Mouse (Mus musculus): ENCODE measurements around the gene Bnip2.
"Not testable (repeated sequence)": the region's sequence is repeated elsewhere in the genome, so short reads cannot be mapped to it uniquely, and the experiment has no call there.

The Bnip2 gene

GRCm38 (mm10) chr9:70009754-70010304 lies 20.6 kb downstream of the Bnip2 start:
- no peak for ATAC-seq (ENCODE audit: insufficient number of reproducible peaks, low FRiP score, low TSS enrichment)

DNA sequence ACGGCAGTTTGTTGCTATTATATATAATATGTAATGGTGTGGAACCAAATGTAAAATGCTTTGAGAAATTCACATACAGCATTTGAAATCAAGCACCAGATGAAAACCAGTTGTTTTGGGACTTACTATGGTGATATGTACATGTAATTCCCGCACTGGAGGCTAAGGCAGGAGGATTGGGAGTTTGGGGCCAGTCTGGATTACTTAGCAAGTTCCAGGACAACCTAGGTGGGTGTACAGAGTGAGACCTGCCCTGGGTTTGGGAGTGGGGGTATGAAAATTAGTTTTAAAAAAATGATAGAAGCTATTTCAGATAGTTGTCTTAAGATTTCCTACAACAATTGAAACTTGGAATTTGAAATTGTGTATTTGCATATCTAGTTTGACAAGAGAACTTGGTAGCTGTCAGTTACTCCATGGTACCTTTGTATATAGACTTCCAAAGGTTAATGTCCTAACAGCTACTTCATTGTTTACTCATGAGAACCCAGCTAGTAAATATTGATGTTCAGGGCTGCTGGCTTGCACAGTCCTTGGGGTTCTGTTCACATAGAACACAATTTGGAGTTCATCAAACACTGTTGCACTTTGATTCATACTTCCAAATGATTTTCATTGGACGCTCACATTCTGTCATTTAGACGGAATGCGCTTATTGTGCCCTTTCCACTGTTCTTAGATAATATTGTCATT lies 21.7 kb downstream of the Bnip2 start:
- no peak for ATAC-seq (ENCODE audit: insufficient number of reproducible peaks, low FRiP score, low TSS enrichment)

GRCm38 (mm10) chr9:70011537-70012407 lies 22.5 kb downstream of the Bnip2 start:
- no peak for ATAC-seq (ENCODE audit: insufficient number of reproducible peaks, low FRiP score, low TSS enrichment)

DNA sequence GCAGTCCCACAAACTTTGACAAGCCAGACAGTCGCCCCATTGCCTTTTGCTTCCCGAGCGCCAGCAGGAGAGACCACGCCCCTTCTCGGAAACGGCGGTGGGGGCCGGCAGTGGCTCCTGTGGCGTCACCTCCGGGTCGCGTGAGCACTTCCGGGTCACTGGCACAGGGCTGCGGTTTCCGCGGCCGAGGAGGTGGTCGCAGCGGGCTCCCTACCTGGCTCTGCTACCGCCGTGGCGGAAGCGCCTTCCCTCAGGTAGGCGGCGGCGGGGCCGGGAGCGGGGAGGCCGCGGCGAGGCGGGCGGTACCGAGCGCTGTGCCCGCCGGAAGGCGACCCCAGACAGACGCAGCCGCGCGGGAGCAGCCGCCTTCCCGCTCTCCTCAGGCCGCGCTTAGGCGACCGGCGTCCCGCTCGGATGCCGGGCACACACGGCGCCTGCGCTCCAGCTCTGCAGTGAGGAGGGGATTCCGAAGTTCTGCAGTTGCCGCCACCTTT lies 23.2 kb downstream of the Bnip2 start, which contains the start of gene Gtf2a2:
Gene Gtf2a2, plus strand, starts transcription at position 143 of the 494 bp plus-strand sequence.
- peak; percentile 92 for ATAC-seq (ENCODE audit: insufficient number of reproducible peaks, low FRiP score, low TSS enrichment)

- no peak for ATAC-seq (ENCODE audit: insufficient number of reproducible peaks, low FRiP score, low TSS enrichment)
Observed at GRCm38 (mm10) chr9:70015632-70016031, 26.4 kb downstream of the Bnip2 start.

DNA sequence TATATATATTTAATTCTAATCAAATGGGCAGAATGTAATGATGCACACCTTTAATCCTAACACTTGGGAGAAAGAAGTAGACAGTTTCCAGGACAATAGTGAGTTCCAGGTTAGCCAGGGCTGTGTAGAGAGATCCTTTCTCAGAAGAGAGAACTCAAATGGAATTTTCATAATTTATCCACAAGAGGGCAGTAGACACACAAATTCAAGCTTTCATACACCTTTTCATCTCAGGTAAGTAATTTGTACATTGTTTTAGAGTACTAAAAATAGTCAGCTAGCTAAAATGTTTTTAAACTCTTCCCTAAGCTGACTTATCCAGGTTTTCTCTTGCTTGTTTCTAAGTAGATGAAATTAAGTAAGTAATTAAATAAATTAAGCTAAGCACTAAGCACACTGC lies 29.6 kb downstream of the Bnip2 start:
- ATAC-seq (ENCODE audit: insufficient number of reproducible peaks, low FRiP score, low TSS enrichment), result no peak

- no peak for ATAC-seq (ENCODE audit: insufficient number of reproducible peaks, low FRiP score, low TSS enrichment)
Observed at GRCm38 (mm10) chr9:70021610-70022009, 32.3 kb downstream of the Bnip2 start.

DNA sequence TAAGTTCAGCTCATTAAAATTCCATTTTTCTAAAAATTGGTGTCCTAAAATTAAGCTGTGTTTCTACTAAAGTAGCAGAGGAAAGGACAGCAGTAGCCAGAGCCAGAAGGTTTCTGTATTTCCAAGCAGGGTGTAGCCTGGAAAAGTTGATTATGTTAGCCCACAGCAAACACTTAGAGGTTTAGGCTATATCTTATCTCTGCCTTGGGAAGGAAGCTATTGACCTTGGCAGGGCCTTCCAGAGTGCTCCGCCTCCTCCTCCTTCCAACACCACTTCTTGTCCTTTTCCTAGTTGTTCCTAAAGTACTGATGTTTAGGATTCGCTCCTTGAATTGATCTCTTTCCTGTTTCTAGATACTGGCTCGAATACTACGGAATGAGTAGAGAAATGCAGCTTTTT lies 32.8 kb downstream of the Bnip2 start:
- no peak for ATAC-seq (ENCODE audit: insufficient number of reproducible peaks, low FRiP score, low TSS enrichment)

- ATAC-seq (ENCODE audit: insufficient number of reproducible peaks, low FRiP score, low TSS enrichment), result not testable (repeated sequence)
Observed at GRCm38 (mm10) chr9:70023615-70024014, 34.3 kb downstream of the Bnip2 start.

DNA sequence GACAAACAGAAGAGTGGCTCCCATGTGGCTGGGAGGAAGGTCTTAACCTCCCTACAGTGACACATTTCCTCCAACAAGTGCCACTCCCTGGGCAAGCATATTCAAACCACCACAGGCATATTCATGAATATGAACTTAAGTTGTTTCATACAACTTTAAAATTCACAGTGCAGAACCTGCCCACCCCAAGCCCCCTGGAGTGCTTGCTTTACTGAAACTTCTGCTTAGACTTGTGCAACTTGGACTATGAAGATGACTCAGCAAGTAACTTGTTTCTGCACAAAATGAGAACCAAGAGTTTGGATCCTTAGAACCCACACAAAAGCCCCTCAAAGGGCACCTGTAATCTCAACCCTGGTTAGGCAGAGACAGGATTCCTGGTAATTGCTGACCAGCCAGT lies 35.4 kb downstream of the Bnip2 start:
- no peak for ATAC-seq (ENCODE audit: insufficient number of reproducible peaks, low FRiP score, low TSS enrichment)

- no peak for ATAC-seq (ENCODE audit: insufficient number of reproducible peaks, low FRiP score, low TSS enrichment)
Observed at GRCm38 (mm10) chr9:70025365-70026012, 36.2 kb downstream of the Bnip2 start.

DNA sequence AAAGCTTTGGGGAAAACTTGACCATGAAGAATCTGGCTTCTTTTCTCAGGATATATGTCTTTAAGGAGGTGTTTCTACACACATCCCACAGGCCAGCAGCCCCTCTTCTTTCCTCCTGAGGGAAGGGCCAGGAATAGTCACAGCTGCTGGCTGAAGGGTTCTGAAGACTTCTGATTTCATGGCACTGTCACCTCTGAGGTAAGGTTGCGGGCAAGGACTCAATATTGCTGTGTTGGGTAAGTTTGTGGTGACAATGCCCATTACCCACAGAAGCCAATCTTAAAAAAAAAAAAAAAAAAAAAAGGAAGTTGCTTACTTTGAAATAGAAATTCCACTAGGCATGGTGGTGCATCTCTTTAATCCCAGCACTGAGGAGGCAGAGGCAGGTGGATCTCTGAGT lies 42.9 kb downstream of the Bnip2 start:
- no peak for ATAC-seq (ENCODE audit: insufficient number of reproducible peaks, low FRiP score, low TSS enrichment)

- ATAC-seq (ENCODE audit: insufficient number of reproducible peaks, low FRiP score, low TSS enrichment), result no peak
Observed at GRCm38 (mm10) chr9:70033056-70033455, 43.8 kb downstream of the Bnip2 start.

GRCm38 (mm10) chr9:70034702-70035101 lies 45.4 kb downstream of the Bnip2 start:
- ATAC-seq (ENCODE audit: insufficient number of reproducible peaks, low FRiP score, low TSS enrichment), result no peak

DNA sequence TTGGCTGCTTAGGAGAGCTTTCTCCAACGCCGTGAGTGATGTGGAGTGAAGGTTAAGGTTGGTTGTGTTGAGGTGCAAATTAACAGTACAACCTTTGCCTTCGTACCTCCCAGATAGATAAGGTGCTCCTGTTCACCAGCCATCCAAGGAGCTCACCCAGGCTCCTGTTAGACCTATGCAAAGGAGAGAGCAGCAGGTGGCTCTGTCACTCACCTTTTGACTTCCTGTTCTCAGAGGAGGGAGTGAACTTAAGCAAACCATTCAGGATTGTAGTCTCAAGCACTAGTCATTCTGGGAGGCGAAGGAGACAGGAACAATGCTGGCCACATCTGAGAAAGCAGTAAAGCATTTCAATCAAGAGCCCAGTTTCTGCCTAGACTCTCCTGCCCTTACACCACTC lies 47.4 kb downstream of the Bnip2 start:
- no peak for ATAC-seq (ENCODE audit: insufficient number of reproducible peaks, low FRiP score, low TSS enrichment)

DNA sequence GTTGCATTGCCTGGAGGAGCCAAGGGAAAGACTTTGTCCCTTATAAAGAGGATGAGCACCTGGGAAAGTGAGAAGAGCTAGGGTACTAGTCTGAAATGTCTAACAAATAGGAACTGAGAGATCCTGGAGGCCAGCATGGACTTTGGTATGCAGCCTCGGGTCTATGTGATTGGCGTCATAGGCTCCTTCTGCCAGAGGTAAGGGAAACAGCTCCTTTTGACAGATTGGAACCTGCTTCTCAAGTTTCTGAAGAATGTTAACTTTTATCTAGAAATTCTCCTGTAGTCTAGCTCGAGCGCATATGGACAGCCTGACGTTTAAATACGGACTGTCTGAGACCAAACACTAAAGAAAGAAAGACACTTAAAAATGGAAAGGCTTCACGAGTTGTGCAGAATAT lies 48.7 kb downstream of the Bnip2 start, which contains the start of gene Gcnt3:
Gene Gcnt3, minus strand, starts transcription at position 101 of the 400 bp plus-strand sequence.
- no peak for ATAC-seq (ENCODE audit: insufficient number of reproducible peaks, low FRiP score, low TSS enrichment)

- ATAC-seq (ENCODE audit: insufficient number of reproducible peaks, low FRiP score, low TSS enrichment), result no peak
Observed at GRCm38 (mm10) chr9:70039597-70040385, 50.5 kb downstream of the Bnip2 start.

- ATAC-seq (ENCODE audit: insufficient number of reproducible peaks, low FRiP score, low TSS enrichment), result no peak
Observed at GRCm38 (mm10) chr9:70040570-70040969, 51.3 kb downstream of the Bnip2 start.

DNA sequence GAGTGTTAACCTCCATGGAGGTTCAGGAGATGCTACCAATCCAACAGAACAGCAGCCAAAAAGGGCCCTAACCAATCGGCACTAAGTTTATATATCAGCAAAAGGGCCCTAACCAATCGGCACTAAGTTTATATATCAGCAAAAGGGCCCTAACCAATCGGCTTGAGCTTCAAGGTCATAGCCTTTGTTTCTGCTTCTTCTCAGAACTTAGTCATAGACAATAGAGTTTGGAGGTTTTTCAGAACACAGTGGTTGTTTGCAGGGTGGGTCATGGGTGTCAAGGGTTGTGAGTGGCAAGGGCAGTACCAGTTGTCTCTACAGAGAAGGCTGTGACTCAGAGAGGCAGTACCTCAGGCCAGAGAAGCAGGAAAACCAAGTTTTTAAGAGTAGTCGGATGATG lies 52.9 kb downstream of the Bnip2 start:
- ATAC-seq (ENCODE audit: insufficient number of reproducible peaks, low FRiP score, low TSS enrichment), result no peak

DNA sequence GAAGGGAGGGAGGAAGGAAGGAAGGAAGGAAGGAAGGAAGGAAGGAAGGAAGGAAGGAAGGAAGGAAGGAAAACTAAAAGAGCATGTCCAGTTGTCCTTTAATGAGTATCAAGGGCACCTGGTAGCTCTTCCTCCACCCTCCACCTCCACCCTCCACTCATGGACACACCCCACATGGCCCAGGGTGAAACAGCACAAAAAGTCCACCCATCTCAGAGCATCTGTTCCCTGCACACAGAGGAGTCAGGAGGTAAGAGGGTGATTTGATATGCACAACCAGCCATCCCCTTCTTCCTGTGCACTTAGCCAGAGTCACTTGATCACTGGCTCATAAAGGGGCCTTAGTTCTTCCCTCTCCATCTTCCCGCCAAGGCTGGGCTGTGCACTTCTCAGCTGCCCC lies 53.7 kb downstream of the Bnip2 start:
- ATAC-seq (ENCODE audit: insufficient number of reproducible peaks, low FRiP score, low TSS enrichment), result no peak

Measured in cerebellum, adult (tissue).